Mouse (Mus musculus): Measurements from ENCODE around the gene Ipo8. TPM values are rescaled to one million over a fixed set of nuclear protein-coding genes. Genes with fewer than 3 reads are reported as not detected.

Ipo8 gene
- polyA plus RNA-seq, 1 experiment from 2014 or later = 10.5 TPM

- ATAC-seq (ENCODE audit: low FRiP score, low TSS enrichment) (no peak), DNase-seq (ENCODE audit: low spot score) (no peak)
- Histone ChIP-seq H3K4me3 (ENCODE audit: low read depth, low read length) (no peak overlapping the region), H3K4me2 (replicated peaks; ENCODE audit: low read depth) (no peak overlapping the region), H3K36me3 (ENCODE audit: control insufficient read depth, insufficient read depth, low read length) (no peaks in the 10 kb centered on the region), H3K4me1 (replicated peaks; ENCODE audit: control insufficient read depth, insufficient read depth) (no peaks in the 10 kb centered on the region), H3K27ac (replicated peaks) (no peak overlapping the region), H3K27me3 (ENCODE audit: control insufficient read depth, insufficient read depth, low read length) (no peaks in the 10 kb centered on the region), H3K9me3 (ENCODE audit: control insufficient read depth, low read length) (no peaks in the 10 kb centered on the region), H3K9ac (ENCODE audit: low read length) (no peak overlapping the region)
- no peak for TF ChIP-seq EP300 (optimal IDR thresholded peaks at IDR 0.05)
- no peak for TF ChIP-seq CTCF (IDR thresholded peaks at IDR 0.05; ENCODE audit: low read depth)
- WGBS = 74% methylated on average over 3 of the region's 3 CpGs
These were observed 81.1 kb downstream of the Ipo8 start for GRCm38 (mm10) chr6:148750183-148750582.

DNA sequence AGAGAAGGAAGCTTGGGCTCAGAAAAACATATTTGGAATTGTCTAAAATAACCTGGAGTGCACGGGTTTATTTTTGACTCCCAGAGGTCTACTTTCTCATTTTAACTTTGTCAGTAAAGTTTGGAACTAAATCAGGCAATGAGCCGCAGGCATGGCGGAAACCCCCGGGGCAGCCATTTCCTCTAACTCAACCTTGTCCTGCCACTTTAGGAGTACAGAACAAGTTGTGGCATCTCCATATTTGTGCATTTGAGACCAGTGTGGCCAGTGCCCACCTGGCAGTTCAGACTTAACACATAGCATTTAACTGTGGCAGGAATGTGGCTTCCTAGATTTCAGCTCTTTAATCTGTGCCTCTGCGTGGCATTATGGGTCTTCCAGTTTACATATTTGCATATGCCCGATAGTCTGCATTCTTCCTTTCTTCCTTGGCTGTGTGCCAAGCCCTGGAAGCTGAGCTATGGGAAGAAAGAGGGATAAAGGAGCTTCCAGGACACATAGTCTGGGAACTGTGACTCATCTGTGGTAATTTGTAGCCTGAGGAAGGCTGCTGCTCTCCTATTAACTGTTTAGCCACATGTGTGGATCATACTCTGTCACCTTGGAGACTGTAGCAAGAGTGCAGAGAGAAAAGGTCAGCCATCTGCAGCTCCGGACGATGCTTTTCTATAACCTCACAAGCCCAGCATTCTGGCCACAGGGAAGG lies 90.6 kb downstream of the Ipo8 start:
- Histone ChIP-seq H3K4me1 (replicated peaks; ENCODE audit: control insufficient read depth, insufficient read depth) (no peaks in the 10 kb centered on the region), H3K4me3 (ENCODE audit: low read depth, low read length) (no peak overlapping the region), H3K4me2 (replicated peaks; ENCODE audit: low read depth) (no peak overlapping the region), H3K36me3 (ENCODE audit: control insufficient read depth, insufficient read depth, low read length) (no peaks in the 10 kb centered on the region), H3K9me3 (ENCODE audit: control insufficient read depth, low read length) (no peaks in the 10 kb centered on the region), H3K27me3 (ENCODE audit: control insufficient read depth, insufficient read depth, low read length) (no peaks in the 10 kb centered on the region), H3K9ac (ENCODE audit: low read length) (no peak overlapping the region), H3K27ac (replicated peaks) (no peak overlapping the region)
- no peak for TF ChIP-seq EP300 (optimal IDR thresholded peaks at IDR 0.05)
- TF ChIP-seq CTCF (IDR thresholded peaks at IDR 0.05; ENCODE audit: low read depth) = no peak
- DNase-seq (ENCODE audit: low spot score) (no peak), ATAC-seq (ENCODE audit: low FRiP score, low TSS enrichment) (no peak)
- 51% methylated on average over 8 of the region's 8 CpGs for WGBS

DNA sequence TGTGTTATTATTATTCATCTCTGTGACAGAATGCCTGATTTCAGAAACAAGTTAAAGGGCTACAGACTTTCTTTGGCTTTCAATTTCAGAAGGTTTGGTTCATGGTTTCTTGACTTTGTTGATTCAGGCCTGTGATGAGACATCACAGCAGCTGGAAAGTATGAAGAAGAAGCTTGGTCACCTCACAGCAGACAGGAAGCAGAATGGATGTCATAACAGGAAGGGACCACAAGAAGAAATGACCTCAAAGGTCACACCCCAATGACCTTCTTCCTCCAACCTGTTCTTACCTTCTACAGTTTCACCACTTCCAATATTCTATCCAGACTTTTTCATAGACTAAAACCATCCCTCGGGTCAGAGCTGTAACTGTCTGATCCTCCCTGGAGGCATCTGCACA lies 94.9 kb downstream of the Ipo8 start:
- Histone ChIP-seq H3K4me2 (replicated peaks; ENCODE audit: low read depth) (no peak overlapping the region), H3K27ac (replicated peaks) (no peak overlapping the region), H3K4me3 (ENCODE audit: low read depth, low read length) (no peak overlapping the region), H3K36me3 (ENCODE audit: control insufficient read depth, insufficient read depth, low read length) (no peaks in the 10 kb centered on the region), H3K4me1 (replicated peaks; ENCODE audit: control insufficient read depth, insufficient read depth) (no peaks in the 10 kb centered on the region), H3K27me3 (ENCODE audit: control insufficient read depth, insufficient read depth, low read length) (no peaks in the 10 kb centered on the region), H3K9ac (ENCODE audit: low read length) (no peak overlapping the region), H3K9me3 (ENCODE audit: control insufficient read depth, low read length) (no peaks in the 10 kb centered on the region)
- no peak for ATAC-seq (ENCODE audit: low FRiP score, low TSS enrichment)
- TF ChIP-seq CTCF (IDR thresholded peaks at IDR 0.05; ENCODE audit: low read depth) (no peak), EP300 (optimal IDR thresholded peaks at IDR 0.05) (no peak)
- 73% methylated on average over 1 of the region's 1 CpGs for WGBS
- no peak for DNase-seq (ENCODE audit: low spot score)

DNA sequence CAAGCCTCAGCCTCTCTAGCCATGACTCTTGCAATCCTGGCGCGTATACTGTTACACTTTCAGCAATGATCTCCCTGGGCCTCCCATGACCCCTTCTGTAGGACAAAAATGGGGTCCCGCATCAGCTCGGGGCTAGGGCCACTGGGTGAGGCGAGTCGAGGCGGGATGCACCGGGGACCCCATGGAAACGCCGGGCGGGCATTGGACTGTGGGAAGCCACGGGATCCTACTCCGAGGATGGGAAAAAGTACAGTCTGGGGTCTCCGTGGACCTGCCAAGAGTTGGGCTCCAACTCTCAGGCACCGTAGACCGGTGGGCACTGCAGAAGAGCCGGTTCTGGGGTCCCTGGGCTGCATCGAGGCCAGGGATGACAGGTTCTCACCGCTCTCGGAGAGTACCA lies 97.3 kb downstream of the Ipo8 start:
- no peak overlapping the region for H3K4me3 ChIP-seq (ENCODE audit: low read depth, low read length)
- H3K36me3 ChIP-seq (ENCODE audit: control insufficient read depth, insufficient read depth, low read length) = no peaks in the 10 kb centered on the region
- no peak for TF ChIP-seq CTCF (IDR thresholded peaks at IDR 0.05; ENCODE audit: low read depth)
- no peak for TF ChIP-seq EP300 (optimal IDR thresholded peaks at IDR 0.05)
- ATAC-seq (ENCODE audit: low FRiP score, low TSS enrichment) (no peak), DNase-seq (ENCODE audit: low spot score) (no peak)
- H3K27me3 ChIP-seq (ENCODE audit: control insufficient read depth, insufficient read depth, low read length) = no peaks in the 10 kb centered on the region
- H3K9me3 ChIP-seq (ENCODE audit: control insufficient read depth, low read length) = no peaks in the 10 kb centered on the region
- H3K4me1 ChIP-seq (replicated peaks; ENCODE audit: control insufficient read depth, insufficient read depth) = no peaks in the 10 kb centered on the region
- 95% methylated on average over 20 of the region's 20 CpGs for WGBS
- H3K27ac ChIP-seq (replicated peaks) = no peak overlapping the region
- H3K4me2 ChIP-seq (replicated peaks; ENCODE audit: low read depth) = no peak overlapping the region
- no peak overlapping the region for H3K9ac ChIP-seq (ENCODE audit: low read length)

DNA sequence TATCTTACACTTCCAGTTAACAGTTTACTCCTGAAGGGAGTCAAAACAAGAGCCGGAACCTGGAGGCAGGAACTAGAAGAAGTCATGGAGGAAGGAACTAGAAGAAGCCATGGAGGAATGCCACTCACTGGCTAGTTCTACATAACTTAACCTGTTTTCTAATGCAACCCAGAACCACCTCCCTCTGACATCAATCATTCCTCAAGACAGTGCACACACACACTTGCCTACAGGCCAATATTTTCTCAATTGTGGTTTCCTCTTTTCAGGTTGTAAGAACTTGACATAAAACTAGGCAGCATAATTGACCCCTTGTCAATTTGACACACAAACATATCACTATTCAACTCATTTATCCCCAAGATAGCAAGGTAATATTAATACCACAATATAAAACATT lies 98.3 kb downstream of the Ipo8 start:
- no peaks in the 10 kb centered on the region for H3K4me1 ChIP-seq (replicated peaks; ENCODE audit: control insufficient read depth, insufficient read depth)
- WGBS = 63% methylated on average over 1 of the region's 1 CpGs
- H3K27ac ChIP-seq (replicated peaks) = no peak overlapping the region
- no peak overlapping the region for H3K4me2 ChIP-seq (replicated peaks; ENCODE audit: low read depth)
- ATAC-seq (ENCODE audit: low FRiP score, low TSS enrichment) (no peak), DNase-seq (ENCODE audit: low spot score) (no peak)
- H3K4me3 ChIP-seq (ENCODE audit: low read depth, low read length) = no peak overlapping the region
- H3K9me3 ChIP-seq (ENCODE audit: control insufficient read depth, low read length) = no peaks in the 10 kb centered on the region
- H3K27me3 ChIP-seq (ENCODE audit: control insufficient read depth, insufficient read depth, low read length) = no peaks in the 10 kb centered on the region
- no peak for TF ChIP-seq CTCF (IDR thresholded peaks at IDR 0.05; ENCODE audit: low read depth)
- TF ChIP-seq EP300 (optimal IDR thresholded peaks at IDR 0.05) = no peak
- no peak overlapping the region for H3K9ac ChIP-seq (ENCODE audit: low read length)
- H3K36me3 ChIP-seq (ENCODE audit: control insufficient read depth, insufficient read depth, low read length) = no peaks in the 10 kb centered on the region

DNA sequence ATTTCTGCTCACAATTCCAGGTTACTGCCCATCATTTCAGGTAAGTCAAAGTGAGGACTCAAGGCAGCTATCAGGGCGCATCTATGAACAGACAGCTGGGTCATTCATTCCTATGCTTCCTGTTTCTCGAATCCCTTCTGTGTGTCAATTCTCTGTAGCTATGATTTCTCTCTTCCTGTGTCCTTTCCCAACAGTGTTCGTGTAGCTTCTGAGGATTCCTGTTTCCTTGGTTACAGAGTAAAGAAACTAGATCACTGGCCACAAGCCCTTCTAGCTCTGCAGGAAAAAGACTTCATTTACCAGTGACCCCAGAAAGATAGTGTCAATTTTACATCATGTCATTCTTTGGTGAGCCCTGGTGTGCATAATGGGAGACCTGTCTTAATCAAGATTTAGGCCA lies 102.7 kb downstream of the Ipo8 start:
- DNase-seq (ENCODE audit: low spot score) (no peak), ATAC-seq (ENCODE audit: low FRiP score, low TSS enrichment) (no peak)
- Histone ChIP-seq H3K27ac (replicated peaks) (no peak overlapping the region), H3K4me3 (ENCODE audit: low read depth, low read length) (no peak overlapping the region), H3K4me1 (replicated peaks; ENCODE audit: control insufficient read depth, insufficient read depth) (no peaks in the 10 kb centered on the region), H3K9ac (ENCODE audit: low read length) (no peak overlapping the region), H3K4me2 (replicated peaks; ENCODE audit: low read depth) (no peak overlapping the region), H3K36me3 (ENCODE audit: control insufficient read depth, insufficient read depth, low read length) (no peaks in the 10 kb centered on the region), H3K27me3 (ENCODE audit: control insufficient read depth, insufficient read depth, low read length) (no peaks in the 10 kb centered on the region), H3K9me3 (ENCODE audit: control insufficient read depth, low read length) (no peaks in the 10 kb centered on the region)
- TF ChIP-seq EP300 (optimal IDR thresholded peaks at IDR 0.05) = no peak
- TF ChIP-seq CTCF (IDR thresholded peaks at IDR 0.05; ENCODE audit: low read depth) = no peak
- WGBS = 34% methylated on average over 3 of the region's 3 CpGs

Measured in stomach, postnatal 0 days (tissue).